Mouse (Mus musculus) liver, embryonic 11.5 days (tissue): Measurements from ENCODE around the gene Pkp3. TPM values are rescaled to one million over a fixed set of nuclear protein-coding genes. Genes with fewer than 3 reads are reported as not detected.
A peak's percentile ranks its signal among the peaks of the same experiment; 100 is the strongest.

Experiments
- ATAC-seq: fragments of 200-750 bp; cut with Nextera tagmentation; replicated peaks from 2 replicates; pipeline ENCODE4 v1.8.0; 2017; ENCODE audit warnings: moderate number of reproducible peaks, mild to moderate bottlenecking, moderate TSS enrichment, moderate library complexity; ENCODE audit not compliant: low FRiP score
- DNase-seq: peaks from one replicate; pipeline ENCODE4 v3.0.0-alpha.2; 2017; ENCODE audit warnings: low spot score
- H3K27ac ChIP-seq: fragments of 300-500 bp; sonication (generic); 2 replicates; pipeline ENCODE4 v1.5.1; 2014; ENCODE audit warnings: mild to moderate bottlenecking, low read depth, low read length, control low read depth
- H3K27me3 ChIP-seq: fragments of 300-500 bp; sonication (generic); replicated peaks from 2 replicates; pipeline ENCODE4 v1.6.1; 2014; ENCODE audit warnings: low read length, mixed read lengths; ENCODE audit not compliant: control insufficient read depth, insufficient read depth
- H3K36me3 ChIP-seq: fragments of 300-500 bp; sonication (generic); 2 replicates; pipeline ENCODE4 v1.6.1; 2014; ENCODE audit warnings: mild to moderate bottlenecking, low read length, moderate library complexity, mixed read lengths; ENCODE audit not compliant: control insufficient read depth, insufficient read depth
- H3K4me1 ChIP-seq: fragments of 300-500 bp; sonication (generic); replicated peaks from 2 replicates; pipeline ENCODE4 v1.6.1; 2014; ENCODE audit warnings: low read length, mixed read lengths; ENCODE audit not compliant: control insufficient read depth, insufficient read depth
- H3K4me2 ChIP-seq: fragments of 300-500 bp; sonication (generic); 2 replicates; pipeline ENCODE4 v1.6.1; 2014; ENCODE audit warnings: mild to moderate bottlenecking, control low read depth, moderate library complexity
- H3K4me3 ChIP-seq: fragments of 300-500 bp; sonication (generic); 2 replicates; pipeline ENCODE4 v1.5.1; 2014; ENCODE audit warnings: low read depth, low read length, control low read depth
- H3K9ac ChIP-seq: fragments of 300-500 bp; sonication (generic); 2 replicates; pipeline ENCODE4 v1.6.1; 2014; ENCODE audit warnings: low read depth, low read length, control low read depth
- H3K9me3 ChIP-seq: fragments of 300-500 bp; sonication (generic); 2 replicates; pipeline ENCODE4 v1.6.1; 2016; ENCODE audit warnings: low read length, inconsistent platforms, mixed read lengths; ENCODE audit not compliant: control insufficient read depth
- WGBS: fragments of 180-500 bp; shearing (Covaris S2); extraction: QIAGEN DNeasy Blood & Tissue Kit; methylation state at CpG from one replicate; pipeline ENCODE4 v1.1.7; 2014; 5-methylcytosine and 5-hydroxymethylcytosine counted together
- polyA plus RNA-seq: library from polyadenylated mRNA; unstranded; fragments of >200 nt; fragmentation: Nextera tagmentation; extraction: Ambion mirVana; gene quantifications from 2 replicates; pipeline ENCODE4 v1.2.1, GENCODE M21; 2014

Gene Pkp3
- polyA plus RNA-seq, 1 experiment from 2014 or later = 1.9 TPM

GRCm38 (mm10) chr7:141052016-141052415 lies 26.0 kb upstream of the Pkp3 start:
- ATAC-seq (no peak), DNase-seq (no peak)
- Histone ChIP-seq H3K36me3 (no peaks in the 10 kb centered on the region), H3K27ac (no peak overlapping the region), H3K4me1 (peaks cover 14% of the 10 kb centered on the region), H3K4me2 (no peak overlapping the region), H3K27me3 (peaks cover 4% of the 10 kb centered on the region; the same call in 1 of the 2 replicates), H3K9ac (no peak overlapping the region), H3K9me3 (no peaks in the 10 kb centered on the region), H3K4me3 (no peak overlapping the region)
- 92% methylated on average over 4 of the region's 4 CpGs for WGBS

GRCm38 (mm10) chr7:141052421-141052820 lies 25.6 kb upstream of the Pkp3 start:
- DNase-seq (no peak), ATAC-seq (no peak)
- Histone ChIP-seq H3K27ac (no peak overlapping the region), H3K4me2 (no peak overlapping the region), H3K9ac (no peak overlapping the region), H3K9me3 (no peaks in the 10 kb centered on the region), H3K27me3 (peaks cover 8% of the 10 kb centered on the region), H3K36me3 (no peaks in the 10 kb centered on the region), H3K4me3 (no peak overlapping the region), H3K4me1 (peaks cover 10% of the 10 kb centered on the region)
- WGBS = 77% methylated on average over 2 of the region's 2 CpGs

GRCm38 (mm10) chr7:141055785-141056184 lies 22.2 kb upstream of the Pkp3 start:
- 69% methylated on average over 4 of the region's 4 CpGs for WGBS
- no peak overlapping the region for H3K4me3 ChIP-seq
- H3K4me2 ChIP-seq = no peak overlapping the region
- DNase-seq (no peak), ATAC-seq (no peak)
- no peaks in the 10 kb centered on the region for H3K9me3 ChIP-seq
- H3K9ac ChIP-seq = no peak overlapping the region
- H3K4me1 ChIP-seq = peaks cover 6% of the 10 kb centered on the region; the same call in 1 of the 2 replicates
- no peaks in the 10 kb centered on the region for H3K36me3 ChIP-seq
- H3K27ac ChIP-seq = no peak overlapping the region
- H3K27me3 ChIP-seq = peaks cover 31% of the 10 kb centered on the region

- 81% methylated on average over 6 of the region's 6 CpGs for WGBS
- Histone ChIP-seq H3K4me2 (no peak overlapping the region), H3K9me3 (no peaks in the 10 kb centered on the region), H3K4me1 (peaks cover 10% of the 10 kb centered on the region; the same call in 1 of the 2 replicates), H3K27ac (no peak overlapping the region), H3K9ac (no peak overlapping the region), H3K4me3 (no peak overlapping the region), H3K36me3 (no peaks in the 10 kb centered on the region), H3K27me3 (peaks cover 43% of the 10 kb centered on the region)
- ATAC-seq = no peak
- no peak for DNase-seq
These were observed 21.0 kb upstream of the Pkp3 start for GRCm38 (mm10) chr7:141056976-141057375.

DNA sequence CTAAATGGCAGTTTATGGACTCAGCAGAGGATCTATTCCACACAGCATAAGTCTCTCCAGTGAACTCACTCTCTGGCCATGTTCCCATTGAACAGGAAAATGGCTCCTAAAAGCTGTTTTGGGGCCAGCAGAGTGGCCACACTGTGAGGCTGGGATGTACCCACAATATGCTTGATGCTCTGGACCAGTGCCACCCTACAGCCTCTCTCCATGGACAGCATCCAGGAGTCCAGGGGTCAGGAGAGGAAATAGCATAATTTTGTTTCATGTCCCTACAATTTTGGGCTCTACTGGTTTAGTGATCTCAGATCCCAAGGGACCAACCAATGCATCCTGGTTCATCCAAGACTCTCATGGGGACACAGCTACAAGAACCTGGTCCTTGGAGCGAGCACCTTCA lies 20.5 kb upstream of the Pkp3 start:
- Histone ChIP-seq H3K36me3 (no peaks in the 10 kb centered on the region), H3K9me3 (no peaks in the 10 kb centered on the region), H3K27me3 (peaks cover 47% of the 10 kb centered on the region), H3K4me3 (no peak overlapping the region), H3K27ac (no peak overlapping the region), H3K9ac (no peak overlapping the region), H3K4me1 (peaks cover 13% of the 10 kb centered on the region), H3K4me2 (no peak overlapping the region)
- no peak for ATAC-seq
- WGBS = 95% methylated on average over 1 of the region's 1 CpGs
- no peak for DNase-seq

DNA sequence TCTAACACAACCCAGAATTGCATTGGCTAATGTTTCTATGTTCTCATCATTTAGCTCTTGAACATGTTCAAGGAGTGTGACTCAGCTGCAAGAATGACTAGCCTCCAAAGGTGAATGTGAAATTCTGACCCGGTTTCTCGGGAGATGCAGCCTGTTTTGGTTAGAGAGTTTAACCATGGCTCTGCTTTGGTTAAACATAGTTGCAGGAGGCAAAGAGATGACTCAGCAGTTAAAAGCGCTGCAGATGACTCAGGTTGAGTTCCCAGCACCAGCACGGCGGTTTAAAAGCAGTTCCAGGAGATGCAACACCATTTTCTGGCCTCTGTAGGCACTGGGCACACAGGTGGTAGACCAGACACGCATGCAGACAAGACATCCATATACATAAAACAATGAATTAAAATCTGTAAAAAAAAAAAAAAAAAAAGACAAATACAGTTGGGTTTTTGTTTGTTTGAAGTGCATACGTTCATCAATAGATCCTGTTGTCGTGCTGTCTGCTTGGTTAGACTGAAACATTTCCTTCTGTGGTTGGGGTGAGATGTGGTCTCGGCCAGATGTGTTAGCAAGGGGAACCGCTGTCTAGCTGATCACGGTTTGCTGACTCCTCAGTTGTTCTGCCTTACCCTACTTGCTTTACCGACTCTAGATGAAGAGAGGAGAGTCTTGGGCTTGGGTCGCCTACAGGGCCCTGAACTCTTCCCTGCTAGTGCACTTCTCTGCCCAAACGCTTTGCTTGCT lies 19.2 kb upstream of the Pkp3 start:
- Histone ChIP-seq H3K9ac (no peak overlapping the region), H3K27me3 (peaks cover 47% of the 10 kb centered on the region), H3K9me3 (no peaks in the 10 kb centered on the region), H3K36me3 (no peaks in the 10 kb centered on the region), H3K27ac (no peak overlapping the region), H3K4me1 (peaks cover 19% of the 10 kb centered on the region), H3K4me3 (no peak overlapping the region), H3K4me2 (no peak overlapping the region)
- DNase-seq = no peak
- ATAC-seq = no peak
- 74% methylated on average over 14 of the region's 14 CpGs for WGBS

DNA sequence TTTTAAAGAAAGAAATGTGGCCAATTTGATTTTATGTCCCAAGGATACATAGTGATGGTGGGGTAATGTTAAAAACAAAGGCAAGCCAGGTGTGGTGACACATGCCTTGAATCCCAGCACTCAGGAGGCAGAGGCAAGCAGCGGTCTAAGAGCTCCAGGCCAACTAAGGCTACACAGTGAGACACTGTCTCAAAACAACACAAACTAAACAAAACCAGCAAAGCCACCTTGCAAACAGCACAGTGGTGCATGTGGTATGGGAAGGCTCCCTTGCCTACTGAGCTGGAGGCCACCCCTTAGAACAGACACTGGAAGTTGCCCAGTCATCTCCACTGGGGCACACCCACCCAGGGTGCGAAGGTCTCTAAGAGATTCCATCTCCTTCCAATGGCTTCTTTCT lies 18.1 kb upstream of the Pkp3 start:
- H3K36me3 ChIP-seq = 0 out of 2 replicates have a peak, but pooled peaks cover 2% of the 10 kb centered on the region
- H3K27ac ChIP-seq = no peak overlapping the region
- H3K4me1 ChIP-seq = peaks cover 25% of the 10 kb centered on the region
- H3K9ac ChIP-seq = no peak overlapping the region
- 60% methylated on average over 2 of the region's 2 CpGs for WGBS
- DNase-seq (no peak), ATAC-seq (no peak; the same call in 1 of the 2 replicates)
- H3K4me3 ChIP-seq = 0 out of 2 replicates have a peak overlapping the region, but pooled peaks have one; percentile 56
- H3K4me2 ChIP-seq = peak overlapping the region; percentile 79
- H3K27me3 ChIP-seq = peaks cover 49% of the 10 kb centered on the region
- no peaks in the 10 kb centered on the region for H3K9me3 ChIP-seq

- WGBS = 1% methylated on average over 68 of the region's 72 CpGs
- H3K4me2 ChIP-seq = peak within 1 kb of the TSS; percentile 79
- H3K36me3 ChIP-seq = 0 out of 2 replicates have a peak, but pooled peaks cover 2% of the 10 kb centered on the region
- H3K4me3 ChIP-seq = peak within 1 kb of the TSS; percentile 56
- peak within 1 kb of the TSS; percentile 58 for H3K9ac ChIP-seq
- ATAC-seq (peak; percentile 60), DNase-seq (no peak)
- peaks cover 25% of the 10 kb centered on the region for H3K4me1 ChIP-seq
- peaks cover 49% of the 10 kb centered on the region for H3K27me3 ChIP-seq
- H3K9me3 ChIP-seq = no peaks in the 10 kb centered on the region
- no peak within 1 kb of the TSS for H3K27ac ChIP-seq
These were observed 17.4 kb upstream of the Pkp3 start, which contains the start of gene B4galnt4 for GRCm38 (mm10) chr7:141060426-141061242. B4galnt4 (plus strand) TSS chr7:141061104.
